Mouse (Mus musculus): ENCODE measurements around the gene Bri3bp. TPM values are rescaled to one million over a fixed set of nuclear protein-coding genes. Genes with fewer than 3 reads are reported as not detected.
"Not testable (repeated sequence)": the region's sequence is repeated elsewhere in the genome, so short reads cannot be mapped to it uniquely, and the experiment has no call there.

Gene Bri3bp
- 38.3 and 41.6 TPM in 2 replicates for polyA plus RNA-seq (2015; fragmentation: Nextera tagmentation; extraction: Ambion mirVana)

DNA sequence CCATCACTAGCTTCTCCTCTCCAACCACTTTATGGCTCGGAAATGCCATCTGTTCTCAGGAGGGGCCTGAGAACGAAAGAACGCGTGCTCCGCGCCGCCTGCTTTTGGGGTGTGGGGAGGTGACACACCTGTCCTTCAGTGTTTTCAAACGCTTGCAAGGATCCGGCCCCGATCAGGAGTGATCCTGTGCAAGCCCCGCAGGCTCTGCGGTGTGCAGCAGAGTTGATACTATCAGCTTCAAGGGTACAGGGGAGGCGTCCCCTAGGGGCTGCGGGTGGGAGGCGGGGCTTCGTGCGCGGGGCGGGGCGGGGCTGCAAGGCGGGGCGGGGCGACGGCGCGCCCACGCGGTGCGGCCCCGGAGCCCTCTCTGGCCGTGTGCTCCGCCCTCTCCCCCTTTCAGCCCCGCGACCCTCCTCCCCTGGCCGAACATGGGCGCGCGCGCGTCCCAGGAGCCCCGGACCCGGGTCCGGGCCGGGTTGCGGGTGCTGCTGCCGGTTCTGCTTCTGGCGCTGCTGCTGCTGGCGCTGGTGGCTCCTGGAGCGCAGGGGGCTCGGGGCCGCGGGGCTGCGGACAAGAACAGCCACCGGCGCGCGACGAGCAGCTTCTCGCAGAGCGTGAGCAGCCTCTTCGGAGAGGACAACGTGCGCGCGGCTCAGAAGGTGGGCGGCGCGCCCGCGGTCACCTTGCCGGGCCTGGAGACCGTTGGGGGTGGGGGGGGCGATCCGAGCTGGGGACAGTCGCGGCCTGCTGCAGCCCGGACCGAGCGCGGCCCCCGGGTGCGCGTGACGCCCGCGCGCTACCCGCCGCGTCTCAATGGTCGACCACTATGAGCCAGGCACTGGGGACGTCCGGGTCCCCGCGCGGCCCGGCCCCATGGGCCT, at the start of gene Bri3bp:
Gene Bri3bp (plus strand): TSS at position 335 of the 881 bp plus-strand sequence.
- Histone ChIP-seq H3K27ac (ENCODE audit: low read length) (peak within 1 kb of the TSS; percentile 75), H3K4me3 (ENCODE audit: low read depth, low read length) (peak within 1 kb of the TSS; percentile 73), H3K9me3 (replicated peaks; ENCODE audit: control insufficient read depth, low read length, poor library complexity, severe bottlenecking) (no peaks in the 10 kb centered on the region), H3K4me1 (ENCODE audit: control insufficient read depth, insufficient read depth, low read length) (peaks cover 15% of the 10 kb centered on the region), H3K27me3 (ENCODE audit: control insufficient read depth, insufficient read depth, low read depth, low read length) (no peaks in the 10 kb centered on the region), H3K4me2 (ENCODE audit: low read length) (peak within 1 kb of the TSS; percentile 78), H3K9ac (ENCODE audit: low read depth, low read length) (peak within 1 kb of the TSS; percentile 86), H3K36me3 (ENCODE audit: control insufficient read depth, insufficient read depth, low read length) (no peaks in the 10 kb centered on the region)
- WGBS: under 1% methylated on average over 78 of the region's 97 CpGs
- peak; percentile 82 for ATAC-seq

DNA sequence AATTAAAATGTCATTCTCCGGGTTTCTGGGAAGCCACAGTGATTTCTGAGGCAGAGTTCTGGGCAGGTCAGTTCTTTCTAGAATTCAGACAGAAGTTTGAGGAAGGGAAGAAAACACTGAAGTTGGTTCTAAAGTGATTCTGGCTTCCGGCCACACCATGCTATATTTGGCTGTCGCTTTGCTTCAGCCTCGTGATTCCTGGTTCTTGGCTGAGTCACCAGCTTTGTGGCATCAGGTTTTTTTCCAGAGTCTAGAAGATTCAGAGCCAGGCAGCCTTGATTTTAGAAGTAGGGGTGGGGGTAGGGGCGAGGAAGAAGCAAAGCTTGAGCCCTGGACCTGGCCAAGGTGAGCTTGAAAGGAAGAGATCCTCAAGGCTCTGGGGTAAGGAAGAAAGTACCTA, 49.8 kb upstream of the Bri3bp start:
- Histone ChIP-seq H3K36me3 (ENCODE audit: control insufficient read depth, insufficient read depth, low read length) (no peaks in the 10 kb centered on the region), H3K9ac (ENCODE audit: low read depth, low read length) (no peak overlapping the region), H3K4me2 (ENCODE audit: low read length) (no peak overlapping the region), H3K27me3 (ENCODE audit: control insufficient read depth, insufficient read depth, low read depth, low read length) (no peaks in the 10 kb centered on the region), H3K9me3 (replicated peaks; ENCODE audit: control insufficient read depth, low read length, poor library complexity, severe bottlenecking) (no peaks in the 10 kb centered on the region), H3K27ac (ENCODE audit: low read length) (no peak overlapping the region; the same call in 1 of the 2 replicates), H3K4me1 (ENCODE audit: control insufficient read depth, insufficient read depth, low read length) (peaks cover 39% of the 10 kb centered on the region), H3K4me3 (ENCODE audit: low read depth, low read length) (no peak overlapping the region)
- ATAC-seq: no peak
- WGBS: 91% methylated on average over 5 of the region's 5 CpGs

DNA sequence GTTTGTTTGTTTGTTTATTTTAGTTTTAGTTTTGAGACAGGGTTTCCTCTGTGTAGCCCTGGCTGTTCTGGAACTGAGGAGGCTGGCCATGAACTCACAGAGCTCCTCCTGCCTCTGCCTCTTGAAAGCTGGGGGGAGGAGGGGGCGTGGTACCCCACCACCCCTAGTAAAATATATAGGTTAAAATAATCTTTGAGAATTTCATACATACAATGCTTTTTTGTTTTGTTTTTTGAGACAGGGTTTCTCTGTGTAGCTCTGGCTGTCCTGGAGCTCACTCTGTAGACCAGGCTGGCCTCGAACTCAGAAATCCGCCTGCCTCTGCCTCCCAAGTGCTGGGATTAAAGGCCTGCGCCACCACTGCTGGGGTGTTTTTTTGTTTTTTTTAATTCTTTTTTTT, 49.2 kb upstream of the Bri3bp start:
- not testable (repeated sequence) for H3K4me2 ChIP-seq (ENCODE audit: low read length); H3K36me3 ChIP-seq (ENCODE audit: control insufficient read depth, insufficient read depth, low read length); H3K9ac ChIP-seq (ENCODE audit: low read depth, low read length); H3K9me3 ChIP-seq (replicated peaks; ENCODE audit: control insufficient read depth, low read length, poor library complexity, severe bottlenecking); H3K27me3 ChIP-seq (ENCODE audit: control insufficient read depth, insufficient read depth, low read depth, low read length); ATAC-seq; H3K4me3 ChIP-seq (ENCODE audit: low read depth, low read length)
- H3K4me1 ChIP-seq (ENCODE audit: control insufficient read depth, insufficient read depth, low read length): peaks cover 39% of the 10 kb centered on the region
- WGBS: 95% methylated on average over 4 of the region's 4 CpGs
- H3K27ac ChIP-seq (ENCODE audit: low read length): peak overlapping the region; percentile 100

DNA sequence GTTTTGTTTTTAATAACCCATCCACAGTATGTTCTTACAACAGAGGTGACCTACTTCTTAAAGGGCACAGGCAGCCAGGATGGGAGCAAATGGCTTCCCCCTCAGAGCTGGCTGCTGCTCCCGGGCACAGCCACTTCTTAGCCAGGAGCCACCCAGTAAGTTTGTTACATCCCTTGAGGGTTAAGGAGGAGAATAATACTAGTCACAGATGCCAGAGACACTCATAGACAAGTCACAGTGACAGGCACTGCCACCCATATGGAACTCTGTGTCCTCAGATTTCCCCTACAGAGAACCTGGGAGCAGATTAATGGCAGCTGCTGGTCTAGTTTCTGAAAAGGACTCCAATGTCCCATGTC, 48.8 kb upstream of the Bri3bp start:
- Histone ChIP-seq H3K27ac (ENCODE audit: low read length) (peak overlapping the region; percentile 100), H3K36me3 (ENCODE audit: control insufficient read depth, insufficient read depth, low read length) (no peaks in the 10 kb centered on the region), H3K4me3 (ENCODE audit: low read depth, low read length) (no peak overlapping the region), H3K4me1 (ENCODE audit: control insufficient read depth, insufficient read depth, low read length) (peaks cover 39% of the 10 kb centered on the region), H3K9ac (ENCODE audit: low read depth, low read length) (peak overlapping the region; percentile 56), H3K27me3 (ENCODE audit: control insufficient read depth, insufficient read depth, low read depth, low read length) (no peaks in the 10 kb centered on the region), H3K9me3 (replicated peaks; ENCODE audit: control insufficient read depth, low read length, poor library complexity, severe bottlenecking) (no peaks in the 10 kb centered on the region), H3K4me2 (ENCODE audit: low read length) (peak overlapping the region; percentile 70)
- no peak; the same call in 1 of the 2 replicates for ATAC-seq
- 28% methylated on average over 1 of the region's 1 CpGs for WGBS

DNA sequence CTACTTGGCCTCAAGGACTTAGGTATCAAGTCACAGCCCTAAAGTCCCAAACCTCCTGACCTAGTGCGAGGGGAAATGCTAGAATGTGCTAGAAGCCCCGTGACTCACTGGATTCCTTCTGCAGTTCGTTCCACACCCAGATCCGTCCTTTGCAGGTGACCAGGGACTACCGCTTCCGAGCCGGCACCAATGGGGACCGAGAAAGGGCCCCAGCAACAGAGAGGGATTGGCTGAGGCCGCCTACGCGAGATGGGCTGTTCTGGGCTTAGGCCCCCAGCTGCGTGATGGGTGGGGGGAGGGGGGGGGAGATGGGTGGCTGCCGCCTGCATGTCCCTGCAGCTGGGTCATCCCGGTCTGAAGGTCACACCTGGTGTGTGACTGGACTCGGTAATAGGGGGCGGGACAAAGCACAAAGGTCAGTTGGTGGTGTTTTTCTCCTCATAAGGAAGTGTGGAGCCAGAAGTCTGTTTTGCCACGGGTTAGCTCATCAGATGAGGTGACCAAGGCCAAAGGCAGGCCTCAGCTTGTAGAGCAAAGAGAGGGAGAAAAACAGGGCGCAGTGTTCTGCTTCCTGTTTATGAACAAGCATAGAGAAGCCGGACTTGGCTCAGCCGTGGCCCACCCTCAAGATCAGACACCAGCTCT, 48.3 kb upstream of the Bri3bp start:
- H3K4me2 ChIP-seq (ENCODE audit: low read length): peak overlapping the region; percentile 70
- no peaks in the 10 kb centered on the region for H3K27me3 ChIP-seq (ENCODE audit: control insufficient read depth, insufficient read depth, low read depth, low read length)
- peak overlapping the region; percentile 35 for H3K4me3 ChIP-seq (ENCODE audit: low read depth, low read length)
- peak overlapping the region; percentile 69 for H3K9ac ChIP-seq (ENCODE audit: low read depth, low read length)
- H3K9me3 ChIP-seq (replicated peaks; ENCODE audit: control insufficient read depth, low read length, poor library complexity, severe bottlenecking): no peaks in the 10 kb centered on the region
- H3K4me1 ChIP-seq (ENCODE audit: control insufficient read depth, insufficient read depth, low read length): peaks cover 38% of the 10 kb centered on the region
- no peaks in the 10 kb centered on the region for H3K36me3 ChIP-seq (ENCODE audit: control insufficient read depth, insufficient read depth, low read length)
- ATAC-seq: peak; percentile 86
- 0% methylated on average over 20 of the region's 20 CpGs for WGBS
- H3K27ac ChIP-seq (ENCODE audit: low read length): peak overlapping the region; percentile 100

DNA sequence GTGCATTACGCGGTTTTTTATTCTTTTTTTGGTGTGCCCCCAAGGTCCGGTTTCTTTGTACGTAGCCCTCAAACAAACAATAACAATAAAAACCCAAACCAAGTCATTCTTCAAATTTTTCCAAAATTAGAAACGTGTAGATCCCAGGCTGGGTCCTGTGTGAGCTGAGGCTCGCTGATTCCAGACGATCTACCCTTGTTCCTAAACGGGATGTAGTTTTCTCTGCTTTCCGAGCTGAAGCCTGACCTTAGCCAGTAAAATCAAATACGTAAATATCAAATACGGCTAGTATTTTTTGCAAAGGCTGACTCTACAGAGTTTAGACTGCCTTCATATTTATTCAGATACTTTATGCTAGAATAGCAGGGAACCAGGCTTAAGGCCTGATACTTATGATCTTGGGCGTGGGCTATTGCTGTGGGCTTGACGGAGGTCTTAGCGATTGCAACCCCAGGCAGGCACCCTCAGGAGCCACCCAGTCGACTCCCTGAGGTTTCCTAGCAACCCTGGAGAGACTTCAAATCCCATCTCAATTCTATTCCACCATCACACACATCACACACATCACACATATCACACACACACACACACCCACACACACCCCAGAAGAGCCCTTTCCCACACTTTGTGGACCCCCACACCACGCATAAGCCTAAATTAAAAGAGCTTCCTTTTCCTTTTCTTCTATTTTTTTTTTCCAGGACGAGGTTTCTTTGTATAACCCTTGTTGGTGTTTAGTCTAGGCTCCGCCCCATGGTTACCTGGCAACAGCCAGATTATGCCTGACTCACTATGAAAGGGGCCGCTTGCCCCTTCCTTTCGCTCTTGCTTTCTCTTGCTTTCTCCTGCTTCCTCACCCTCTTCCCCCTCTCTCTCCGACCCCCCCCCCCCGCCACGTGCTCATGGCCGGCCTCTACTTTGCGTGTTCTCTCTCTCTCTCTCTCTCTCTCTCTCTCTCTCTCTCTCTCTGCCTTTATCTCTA, 47.5 kb upstream of the Bri3bp start:
- Histone ChIP-seq H3K9ac (ENCODE audit: low read depth, low read length) (peak overlapping the region; percentile 69), H3K9me3 (replicated peaks; ENCODE audit: control insufficient read depth, low read length, poor library complexity, severe bottlenecking) (no peaks in the 10 kb centered on the region), H3K27me3 (ENCODE audit: control insufficient read depth, insufficient read depth, low read depth, low read length) (no peaks in the 10 kb centered on the region), H3K4me2 (ENCODE audit: low read length) (peak overlapping the region; percentile 70), H3K4me1 (ENCODE audit: control insufficient read depth, insufficient read depth, low read length) (peaks cover 33% of the 10 kb centered on the region), H3K4me3 (ENCODE audit: low read depth, low read length) (peak overlapping the region; percentile 35), H3K36me3 (ENCODE audit: control insufficient read depth, insufficient read depth, low read length) (no peaks in the 10 kb centered on the region), H3K27ac (ENCODE audit: low read length) (peak overlapping the region; percentile 100)
- peak; percentile 73 for ATAC-seq
- WGBS: 5% methylated on average over 21 of the region's 25 CpGs

DNA sequence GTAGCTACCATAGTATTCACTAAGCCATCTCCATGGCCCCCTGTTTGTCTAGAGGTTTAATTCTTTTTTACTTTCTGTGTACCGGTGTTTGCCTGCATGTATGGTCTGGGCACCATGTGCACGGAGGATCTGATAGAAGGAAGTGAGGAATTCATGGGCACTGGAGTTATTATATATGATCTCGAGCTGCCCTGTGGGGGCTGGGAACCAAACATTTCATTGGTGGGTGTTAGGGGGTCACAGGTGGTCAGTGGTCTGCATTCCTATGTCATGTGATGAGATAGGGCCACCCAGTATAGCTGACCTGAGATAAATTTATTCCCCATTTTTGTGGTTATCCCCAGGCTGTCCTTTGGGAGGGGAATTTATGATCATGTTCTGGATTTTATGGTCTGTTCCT, 46.4 kb upstream of the Bri3bp start:
- ATAC-seq: no peak; the same call in 1 of the 2 replicates
- Histone ChIP-seq H3K36me3 (ENCODE audit: control insufficient read depth, insufficient read depth, low read length) (no peaks in the 10 kb centered on the region), H3K4me2 (ENCODE audit: low read length) (0 out of 2 replicates have a peak overlapping the region, but pooled peaks have one; percentile 70), H3K27me3 (ENCODE audit: control insufficient read depth, insufficient read depth, low read depth, low read length) (no peaks in the 10 kb centered on the region), H3K4me3 (ENCODE audit: low read depth, low read length) (no peak overlapping the region), H3K27ac (ENCODE audit: low read length) (peak overlapping the region; percentile 100), H3K9me3 (replicated peaks; ENCODE audit: control insufficient read depth, low read length, poor library complexity, severe bottlenecking) (no peaks in the 10 kb centered on the region), H3K4me1 (ENCODE audit: control insufficient read depth, insufficient read depth, low read length) (peaks cover 33% of the 10 kb centered on the region), H3K9ac (ENCODE audit: low read depth, low read length) (no peak overlapping the region)
- WGBS: 42% methylated on average over 3 of the region's 3 CpGs

DNA sequence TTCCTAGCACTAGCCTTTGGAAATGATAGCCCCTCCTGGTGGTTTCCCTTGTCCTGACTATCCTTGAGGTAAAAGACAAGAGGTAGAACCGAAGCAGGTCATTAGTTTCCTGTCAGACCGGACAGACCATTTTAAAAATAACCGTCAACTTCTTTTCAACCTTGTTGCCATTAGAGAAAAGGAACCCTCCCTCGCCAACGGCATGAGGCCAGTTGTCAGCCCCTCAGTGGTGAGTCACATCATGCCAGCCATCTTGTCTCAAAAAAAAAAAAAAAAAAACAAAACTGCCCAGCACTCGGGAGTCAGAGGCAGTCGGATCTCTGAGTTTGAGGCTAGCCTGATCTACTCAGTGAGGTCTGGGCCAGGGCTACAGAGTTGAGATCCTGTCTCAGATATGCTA, 40.5 kb upstream of the Bri3bp start:
- Histone ChIP-seq H3K27me3 (ENCODE audit: control insufficient read depth, insufficient read depth, low read depth, low read length) (no peaks in the 10 kb centered on the region), H3K9ac (ENCODE audit: low read depth, low read length) (no peak overlapping the region), H3K4me1 (ENCODE audit: control insufficient read depth, insufficient read depth, low read length) (peaks cover 2% of the 10 kb centered on the region; the same call in 1 of the 2 replicates), H3K27ac (ENCODE audit: low read length) (no peak overlapping the region), H3K4me3 (ENCODE audit: low read depth, low read length) (no peak overlapping the region), H3K36me3 (ENCODE audit: control insufficient read depth, insufficient read depth, low read length) (no peaks in the 10 kb centered on the region), H3K9me3 (replicated peaks; ENCODE audit: control insufficient read depth, low read length, poor library complexity, severe bottlenecking) (no peaks in the 10 kb centered on the region), H3K4me2 (ENCODE audit: low read length) (no peak overlapping the region)
- no peak for ATAC-seq
- 72% methylated on average over 7 of the region's 7 CpGs for WGBS

Data from midbrain, embryonic 16.5 days (tissue).